Mouse (Mus musculus) C2C12 (cell line): Measurements from ENCODE around the gene Tle4. TPM values are rescaled to one million over a fixed set of nuclear protein-coding genes. Genes with fewer than 3 reads are reported as not detected.

Experiments
- H3K27me3 ChIP-seq: one replicate; pipeline ENCODE4 v1.6.1; 2011; ENCODE audit not compliant: control insufficient read depth, insufficient read depth, insufficient read length
- H3K36me3 ChIP-seq: one replicate; pipeline ENCODE4 v1.6.1; 2011; ENCODE audit not compliant: control insufficient read depth, insufficient read depth
- H3K4me3 ChIP-seq: one replicate; pipeline ENCODE4 v1.5.1; 2011; ENCODE audit warnings: mild to moderate bottlenecking, control low read depth; ENCODE audit not compliant: poor library complexity, insufficient read depth, severe bottlenecking
- H3K79me2 ChIP-seq: one replicate; pipeline ENCODE4 v1.6.1; 2011; ENCODE audit not compliant: control insufficient read depth, insufficient read depth
- H3K79me3 ChIP-seq: one replicate; pipeline ENCODE4 v1.6.1; 2011; ENCODE audit warnings: low read depth, control low read depth
- H3ac ChIP-seq: one replicate; pipeline ENCODE3; 2011; ENCODE audit warnings: low read depth; ENCODE audit not compliant: control insufficient read depth, insufficient read length
- CEBPB ChIP-seq: IDR thresholded peaks from one replicate; pipeline ENCODE4 v1.6.1; 2011; ENCODE audit warnings: low read depth, mild to moderate bottlenecking, control low read depth, moderate library complexity
- CTCF ChIP-seq: IDR thresholded peaks from one replicate; pipeline ENCODE4 v1.5.1; 2011; ENCODE audit not compliant: control insufficient read depth, insufficient read depth, insufficient read length
- FOSL1 ChIP-seq: IDR thresholded peaks from one replicate; pipeline ENCODE4 v1.8.0; 2011; ENCODE audit warnings: mild to moderate bottlenecking, low read length; ENCODE audit not compliant: poor library complexity, insufficient read depth, severe bottlenecking
- MAX ChIP-seq: IDR thresholded peaks from one replicate; pipeline ENCODE4 v1.6.1; 2011; ENCODE audit warnings: mild to moderate bottlenecking, control low read depth
- MYOD1 ChIP-seq: IDR thresholded peaks from one replicate; pipeline ENCODE4 v1.6.1; 2011; ENCODE audit warnings: low read depth; ENCODE audit not compliant: control insufficient read depth, insufficient read length
- MYOG ChIP-seq: IDR thresholded peaks from one replicate; pipeline ENCODE4 v1.6.1; 2011; ENCODE audit not compliant: control insufficient read depth, insufficient read length; ENCODE audit errors: extremely low read depth
- USF1 ChIP-seq: IDR thresholded peaks from one replicate; pipeline ENCODE4 v1.6.1; 2011; ENCODE audit warnings: low read depth, mild to moderate bottlenecking, control low read depth, moderate library complexity
- polyA plus RNA-seq: library from polyadenylated mRNA; unstranded; fragments of >200 nt; fragmentation: generic; extraction: Trizol; gene quantifications from one replicate; pipeline ENCODE4 v1.2.1, GENCODE M21; 2012; ENCODE audit warnings: missing spikeins

Gene Tle4
- polyA plus RNA-seq, 1 experiment = 0.95 TPM

GRCm38 (mm10) chr19:14479711-14480110 is 118.1 kb downstream of the Tle4 start:
- TF ChIP-seq FOSL1 (no peak), MYOG (no peak), CEBPB (no peak), USF1 (no peak), MYOD1 (no peak), CTCF (no peak), MAX (no peak)

GRCm38 (mm10) chr19:14469325-14469724 is 128.5 kb downstream of the Tle4 start:
- no peak for TF ChIP-seq MYOG
- TF ChIP-seq MAX = no peak
- TF ChIP-seq FOSL1 = no peak
- TF ChIP-seq CTCF = no peak
- TF ChIP-seq CEBPB = no peak
- no peak for TF ChIP-seq MYOD1
- no peak for TF ChIP-seq USF1
- Histone ChIP-seq H3K27me3 (no peaks in the 10 kb centered on the region), H3K4me3 (no peak overlapping the region), H3K79me3 (no peaks in the 10 kb centered on the region), H3K36me3 (no peaks in the 10 kb centered on the region), H3ac (no peak overlapping the region), H3K79me2 (no peaks in the 10 kb centered on the region)

More at GRCm38 (mm10) chr19:14479711-14480110, 118.1 kb downstream of the Tle4 start:
- no peaks in the 10 kb centered on the region for H3K27me3 ChIP-seq
- no peak overlapping the region for H3K4me3 ChIP-seq
- H3K36me3 ChIP-seq = no peaks in the 10 kb centered on the region
- H3K79me3 ChIP-seq = no peaks in the 10 kb centered on the region
- H3ac ChIP-seq = no peak overlapping the region
- H3K79me2 ChIP-seq = no peaks in the 10 kb centered on the region

DNA sequence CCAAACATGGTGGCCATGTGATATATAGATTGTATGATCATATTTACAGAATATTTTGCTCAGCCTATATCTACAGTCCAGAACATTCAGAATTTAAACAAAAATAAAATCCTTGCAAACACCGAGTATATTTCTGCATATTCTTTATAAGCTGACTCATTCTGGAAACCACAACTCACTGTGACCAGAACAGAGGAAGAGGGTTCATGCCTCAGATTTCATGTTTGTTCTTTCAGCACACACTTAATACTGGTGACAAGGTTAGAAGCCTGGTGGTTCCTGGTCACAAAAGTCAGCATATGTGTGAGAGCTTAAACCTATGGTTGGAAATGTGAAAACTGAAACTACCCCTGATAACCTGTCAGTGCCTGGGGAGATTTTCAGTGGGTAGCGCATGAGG is 129.1 kb downstream of the Tle4 start:
- no peak overlapping the region for H3K4me3 ChIP-seq
- no peaks in the 10 kb centered on the region for H3K79me2 ChIP-seq
- H3ac ChIP-seq = no peak overlapping the region
- no peaks in the 10 kb centered on the region for H3K79me3 ChIP-seq
- no peaks in the 10 kb centered on the region for H3K27me3 ChIP-seq
- TF ChIP-seq MYOD1 = no peak
- TF ChIP-seq MAX = no peak
- no peak for TF ChIP-seq FOSL1
- no peak for TF ChIP-seq MYOG
- no peak for TF ChIP-seq CTCF
- TF ChIP-seq CEBPB = no peak
- no peak for TF ChIP-seq USF1
- H3K36me3 ChIP-seq = no peaks in the 10 kb centered on the region

- no peak overlapping the region for H3K4me3 ChIP-seq
- no peaks in the 10 kb centered on the region for H3K27me3 ChIP-seq
- H3K79me3 ChIP-seq = no peaks in the 10 kb centered on the region
- TF ChIP-seq MYOG (no peak), MYOD1 (no peak), MAX (no peak), CTCF (no peak), FOSL1 (no peak), USF1 (no peak), CEBPB (no peak)
- no peaks in the 10 kb centered on the region for H3K79me2 ChIP-seq
- no peak overlapping the region for H3ac ChIP-seq
- no peaks in the 10 kb centered on the region for H3K36me3 ChIP-seq
Measured at GRCm38 (mm10) chr19:14466020-14466419, 131.8 kb downstream of the Tle4 start.

DNA sequence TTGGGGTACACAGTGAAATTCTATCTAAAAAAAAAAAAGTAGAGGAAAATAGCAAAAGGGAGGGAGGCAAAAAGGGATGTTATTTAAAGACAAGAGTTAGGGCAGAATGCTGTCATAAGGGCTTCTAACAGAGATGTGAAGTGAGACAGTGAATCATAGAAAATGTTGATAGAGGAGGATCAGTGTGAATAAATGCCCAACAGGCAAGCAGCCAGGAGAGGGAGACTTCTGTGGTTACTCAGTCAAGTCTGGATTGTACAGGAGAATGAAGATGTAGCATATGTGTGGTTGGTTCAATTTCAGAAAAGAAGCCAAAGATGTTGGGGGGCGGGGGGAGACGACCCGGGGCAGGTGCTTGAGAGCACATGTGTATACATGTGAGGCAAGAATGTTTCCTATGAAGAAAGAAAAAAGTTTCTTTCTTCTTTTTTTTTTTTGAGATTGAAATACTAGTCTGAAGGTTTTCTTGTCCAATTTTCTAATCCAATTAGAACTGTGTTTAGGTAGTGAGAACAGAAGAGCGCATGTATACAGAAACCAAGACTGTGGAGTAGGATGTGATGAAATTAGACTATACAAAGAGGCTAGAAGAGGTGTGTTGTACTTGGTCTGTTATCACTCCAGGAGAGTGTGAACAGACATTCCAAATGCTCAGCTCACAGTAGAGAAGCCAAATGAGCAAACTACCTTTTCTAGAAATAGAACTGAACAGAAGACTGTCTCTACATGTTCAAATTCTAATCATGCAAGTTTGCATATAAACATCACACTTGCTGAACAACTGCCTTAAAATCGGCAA is 134.4 kb downstream of the Tle4 start:
- H3K79me2 ChIP-seq = no peaks in the 10 kb centered on the region
- H3ac ChIP-seq = no peak overlapping the region
- H3K36me3 ChIP-seq = no peaks in the 10 kb centered on the region
- TF ChIP-seq MAX = no peak
- no peak for TF ChIP-seq CTCF
- TF ChIP-seq MYOD1 = no peak
- TF ChIP-seq USF1 = no peak
- no peak for TF ChIP-seq FOSL1
- no peak for TF ChIP-seq CEBPB
- no peak for TF ChIP-seq MYOG
- H3K27me3 ChIP-seq = no peaks in the 10 kb centered on the region
- H3K4me3 ChIP-seq = no peak overlapping the region
- no peaks in the 10 kb centered on the region for H3K79me3 ChIP-seq
